Mouse (Mus musculus): ENCODE measurements around the gene Gal3st2c.
"Not testable (repeated sequence)": the region's sequence is repeated elsewhere in the genome, so short reads cannot be mapped to it uniquely, and the experiment has no call there.

Gene Gal3st2c

DNA sequence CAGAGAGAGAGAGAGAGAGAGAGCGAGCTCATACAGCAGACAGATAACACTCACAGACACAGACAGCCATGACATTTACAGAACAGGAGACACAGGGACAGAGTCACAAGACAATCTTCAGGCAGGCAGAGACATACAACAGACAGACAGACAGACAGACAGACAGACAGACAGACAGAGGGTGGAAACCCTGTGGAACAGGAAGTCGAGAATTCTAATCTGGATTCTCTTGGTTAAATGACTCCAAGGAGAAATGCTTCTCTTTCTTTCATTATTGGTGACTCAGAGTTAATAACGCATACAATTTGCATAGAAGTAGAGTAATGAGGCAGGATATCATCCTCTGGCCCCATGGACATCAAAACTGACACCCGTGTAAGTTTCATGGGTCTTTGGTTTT is 56.2 kb downstream of the Gal3st2c start:
- no peak for DNase-seq (ENCODE audit: low read depth)

DNA sequence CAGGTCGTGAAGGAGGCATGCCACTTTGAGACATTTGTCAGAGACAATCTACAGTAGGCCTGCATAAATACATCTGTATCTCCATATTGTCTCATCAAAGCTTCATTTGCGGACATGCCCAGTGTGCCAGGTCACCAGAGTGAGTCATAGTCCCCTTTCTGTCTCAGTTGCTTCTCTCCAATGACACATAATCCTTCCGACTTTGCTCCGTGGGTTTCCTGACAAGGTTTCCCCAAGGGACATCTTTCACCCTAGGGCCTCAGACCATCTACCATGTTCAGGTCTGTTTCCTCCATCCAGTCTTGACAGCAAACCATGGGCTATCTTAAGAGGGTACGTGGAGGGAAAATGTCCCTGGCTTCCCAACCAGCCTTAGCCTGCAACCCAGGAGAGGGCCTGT is 60.8 kb downstream of the Gal3st2c start:
- DNase-seq (ENCODE audit: low read depth), result no peak

DNA sequence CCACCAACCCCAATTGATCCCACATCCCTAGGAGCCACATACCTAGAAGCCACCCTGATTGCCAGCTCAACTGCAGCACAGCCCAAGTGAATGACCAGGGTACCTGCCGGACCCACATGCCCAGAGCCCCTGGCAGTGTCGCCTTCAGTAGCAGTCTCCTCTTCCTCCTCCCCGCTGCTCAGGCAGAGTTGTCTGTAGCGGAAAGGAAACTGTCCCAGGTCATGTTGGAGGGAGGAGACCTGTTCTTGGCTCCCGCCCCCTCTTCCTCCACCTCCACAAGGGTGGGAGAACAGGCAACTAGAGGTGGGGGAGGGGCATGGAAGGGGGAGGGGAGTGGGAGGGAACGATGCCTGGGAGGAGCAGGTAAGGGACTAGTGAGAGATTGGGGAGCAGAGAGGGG is 62.1 kb downstream of the Gal3st2c start, which contains the start of gene Pdcd1:
TSS of gene Pdcd1 (minus strand) at position 181 of the 400 bp plus-strand sequence.
- no peak for DNase-seq (ENCODE audit: low read depth)

DNA sequence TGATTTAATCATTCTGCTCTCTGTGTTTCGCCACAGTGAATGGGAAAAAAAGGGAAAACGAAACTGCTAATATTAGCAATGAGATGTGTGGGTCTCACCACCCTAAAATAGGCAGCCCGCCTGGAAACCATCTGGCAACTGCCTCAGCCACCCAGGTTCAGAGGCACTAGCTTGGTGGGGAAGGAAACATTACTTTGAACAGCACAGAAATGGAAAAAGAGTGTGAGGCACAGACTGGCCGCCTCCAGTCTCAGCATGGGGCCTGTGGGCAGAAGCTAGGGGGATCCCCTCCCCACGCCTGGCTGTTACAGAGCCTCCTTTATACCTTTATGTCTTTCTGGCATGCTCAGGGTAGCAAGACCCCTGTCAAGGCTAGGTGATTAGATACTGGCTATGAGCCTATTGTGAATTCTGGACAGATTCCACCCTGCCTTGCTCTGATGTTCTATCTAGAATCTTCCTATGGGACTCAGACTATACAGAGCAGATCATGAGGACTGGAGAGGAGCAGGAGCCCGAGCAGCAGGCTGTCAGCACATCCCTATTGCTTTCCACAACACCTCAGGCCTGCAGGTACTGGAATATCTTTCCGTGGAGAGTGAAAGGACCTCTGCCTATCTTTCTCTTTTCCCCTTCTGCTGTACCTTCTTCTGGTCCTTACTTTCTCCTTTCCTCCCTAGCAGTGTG is 63.4 kb downstream of the Gal3st2c start:
- DNase-seq (ENCODE audit: low read depth), result no peak

DNA sequence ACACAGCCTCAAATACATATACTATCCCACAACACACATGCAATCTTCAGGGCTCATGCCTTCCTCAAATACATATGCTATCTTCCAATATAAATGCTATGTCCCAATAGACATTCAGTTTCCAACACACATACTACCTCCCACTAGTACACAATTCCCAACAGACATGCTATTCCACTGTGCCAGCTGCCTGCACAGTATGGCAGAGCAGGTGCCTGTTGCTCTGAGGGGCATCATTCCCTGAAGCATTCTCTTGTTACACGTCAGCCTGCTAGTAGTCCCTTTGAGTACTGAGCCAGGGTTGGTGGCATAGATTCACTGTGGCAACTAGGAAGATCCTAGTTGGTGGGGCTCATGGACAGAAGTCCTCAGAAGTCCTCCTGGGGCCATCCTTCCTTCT is 64.2 kb downstream of the Gal3st2c start:
- no peak for DNase-seq (ENCODE audit: low read depth)

DNA sequence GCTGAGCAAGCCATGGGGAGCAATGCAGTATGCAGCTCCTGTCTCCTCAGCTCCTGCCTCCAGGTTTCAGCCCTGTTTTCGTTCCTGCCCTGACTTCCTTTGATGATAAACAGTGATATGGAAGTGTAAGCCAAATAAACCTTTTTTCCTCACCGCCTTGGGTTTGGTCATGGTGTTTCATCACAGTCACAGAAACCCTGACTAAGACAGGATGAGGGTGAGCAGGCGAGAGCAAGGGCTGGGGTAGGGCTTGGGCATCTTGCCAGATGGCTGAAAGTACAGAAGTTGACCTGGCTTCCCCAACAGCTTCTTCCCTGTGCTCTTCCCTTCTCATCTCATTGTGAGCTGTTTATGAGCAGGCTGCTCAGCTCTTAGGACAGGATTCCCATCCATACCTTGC is 65.7 kb downstream of the Gal3st2c start:
- DNase-seq (ENCODE audit: low read depth), result no peak

DNA sequence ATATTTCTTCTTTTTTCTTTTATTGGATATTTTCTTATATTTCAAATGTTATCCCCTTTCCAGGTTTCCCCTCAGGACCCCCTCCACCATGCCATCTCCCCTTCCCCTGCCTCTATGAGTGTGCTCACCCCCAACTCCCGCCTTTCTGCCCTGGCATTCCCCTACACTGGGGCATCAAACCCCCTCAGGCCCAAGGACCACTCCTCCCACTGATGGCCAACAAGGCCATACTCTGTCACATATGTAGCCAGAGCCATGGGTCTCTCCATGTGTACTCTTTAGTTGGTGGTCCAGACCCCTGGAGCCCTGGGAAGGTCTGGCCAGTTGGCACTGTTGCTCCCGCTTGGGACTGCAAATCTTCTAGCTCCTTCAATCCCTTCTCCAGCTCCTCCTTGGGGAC is 67.1 kb downstream of the Gal3st2c start:
- DNase-seq (ENCODE audit: low read depth), result no peak

DNA sequence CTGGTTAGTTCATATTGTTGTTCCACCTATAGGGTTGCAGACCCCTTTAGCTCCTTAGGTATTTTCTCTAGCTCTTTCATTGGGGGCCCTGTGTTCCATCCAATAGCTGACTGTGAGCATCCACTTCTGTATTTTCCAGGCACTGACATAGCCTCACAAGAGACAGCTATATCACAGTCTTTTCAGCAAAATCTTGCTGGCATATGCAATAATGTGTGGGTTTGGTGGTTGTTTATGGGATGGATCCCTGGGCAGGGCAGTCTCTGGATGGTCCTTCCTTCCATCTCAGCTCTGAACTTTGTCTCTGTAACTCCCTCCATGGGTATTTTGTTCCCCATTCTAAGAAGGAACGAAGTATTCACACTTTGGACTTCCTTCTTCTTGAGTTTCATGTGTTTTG is 68.0 kb downstream of the Gal3st2c start:
- DNase-seq (ENCODE audit: low read depth), result not testable (repeated sequence)
